Mouse (Mus musculus): ENCODE results near the gene Mroh8.

- TF ChIP-seq CTCF (IDR thresholded peaks at IDR 0.05; ENCODE audit: low read depth, low read length) (no peak), GATA1 (IDR thresholded peaks at IDR 0.05; ENCODE audit: borderline replicate concordance, low read length) (no peak), POLR2AphosphoS5 (IDR thresholded peaks at IDR 0.05; ENCODE audit: insufficient replicate concordance, low read depth, low read length) (no peak), TAL1 (conservative IDR thresholded peaks at IDR 0.05; ENCODE audit: low read depth, low read length) (no peak), GATA2 (IDR thresholded peaks at IDR 0.05; ENCODE audit: borderline replicate concordance, low read depth, low read length) (no peak)
These were observed 27.0 kb upstream of the Mroh8 start for GRCm38 (mm10) chr2:157306091-157307032.

All from G1E (cell line).